ENCODE assay signal across 21 mouse cellular contexts in genomic region chr13:46448276-46448675, GRCm38 (mm10). TPM values are rescaled to one million over a fixed set of nuclear protein-coding genes. Genes with fewer than 3 reads are reported as not detected.
"Had no signal": no experiment of that assay in that cellular context is flagged by ENCODE, and none has a peak within 500 bp of the region (broad histone marks: within the 10 kb centered on the region; RNA-seq: fewer than 3 reads in every experiment).

No protein-coding gene starts in this region.

- ATAC-seq: forebrain, embryonic 13.5 days; forebrain, embryonic 14.5 days; forebrain, embryonic 15.5 days; forebrain, embryonic 16.5 days; forebrain, postnatal 0 days had no signal

- DNase-seq: cerebellum, adult 8-10 months; cerebellum, adult 9-10 months; cerebellum, adult 9-11 months; cerebellum, postnatal 10 days; cerebellum, postnatal 14 days; cerebellum, postnatal 25 days; cerebellum, postnatal 36 days; embryo, embryonic 11 days; forebrain, postnatal 0 days; gastrocnemius, adult 2 months; gastrocnemius, postnatal 10 days; gastrocnemius, postnatal 14 days; gastrocnemius, postnatal 25 days; gastrocnemius, postnatal 36 days; heart, adult 18-20 months; heart, adult 2 months had no signal

RNA-seq across cellular contexts. Expression of gene Rbm24, which starts 30.0 kb away (rescaled TPM):
- polyA plus RNA-seq: erythroblast, embryonic 14.5 days had no signal

RNA-seq across cellular contexts. Expression of gene Cap2, which starts 53.4 kb away (rescaled TPM):
- polyA plus RNA-seq: erythroblast, embryonic 14.5 days had no signal
